Mouse (Mus musculus) midbrain, embryonic 12.5 days (tissue): ENCODE measurements around the gene Mylk3. TPM values are rescaled to one million over a fixed set of nuclear protein-coding genes. Genes with fewer than 3 reads are reported as not detected.

Experiments
- ATAC-seq: fragments of 200-750 bp; cut with Nextera tagmentation; 2 replicates; pipeline ENCODE4 v1.8.0; 2017; ENCODE audit warnings: low read depth, moderate TSS enrichment, moderate library complexity; ENCODE audit not compliant: low FRiP score
- H3K27ac ChIP-seq: fragments of 300-500 bp; sonication (generic); replicated peaks from 2 replicates; pipeline ENCODE4 v1.5.1; 2016; ENCODE audit warnings: mild to moderate bottlenecking
- H3K27me3 ChIP-seq: fragments of 300-500 bp; sonication (generic); 2 replicates; pipeline ENCODE4 v1.6.1; 2016; ENCODE audit warnings: mild to moderate bottlenecking
- H3K36me3 ChIP-seq: fragments of 300-500 bp; sonication (generic); 2 replicates; pipeline ENCODE4 v1.6.1; 2016
- H3K4me1 ChIP-seq: fragments of 300-500 bp; sonication (generic); 2 replicates; pipeline ENCODE4 v1.6.1; 2016
- H3K4me2 ChIP-seq: fragments of 300-500 bp; sonication (generic); replicated peaks from 2 replicates; pipeline ENCODE4 v1.6.1; 2016; ENCODE audit warnings: mild to moderate bottlenecking, moderate library complexity
- H3K4me3 ChIP-seq: fragments of 300-500 bp; sonication (generic); 2 replicates; pipeline ENCODE4 v1.5.1; 2016; ENCODE audit warnings: mild to moderate bottlenecking
- H3K9ac ChIP-seq: fragments of 300-500 bp; sonication (generic); replicated peaks from 2 replicates; pipeline ENCODE4 v1.6.1; 2016; ENCODE audit warnings: mild to moderate bottlenecking, moderate library complexity
- H3K9me3 ChIP-seq: fragments of 300-500 bp; sonication (generic); 2 replicates; pipeline ENCODE4 v1.6.1; 2016; ENCODE audit warnings: mild to moderate bottlenecking
- WGBS: fragments of 180-500 bp; shearing (Covaris S2); methylation state at CpG from one replicate; pipeline ENCODE4 v1.1.7; 2016; 5-methylcytosine and 5-hydroxymethylcytosine counted together
- polyA plus RNA-seq: library from polyadenylated mRNA; unstranded; fragments of >200 nt; fragmentation: Nextera tagmentation; extraction: Ambion mirVana; gene quantifications from 2 replicates; pipeline ENCODE4 v1.2.1, GENCODE M21; 2016

Mylk3 gene
- polyA plus RNA-seq, 1 experiment from 2014 or later, result 1.4 TPM

DNA sequence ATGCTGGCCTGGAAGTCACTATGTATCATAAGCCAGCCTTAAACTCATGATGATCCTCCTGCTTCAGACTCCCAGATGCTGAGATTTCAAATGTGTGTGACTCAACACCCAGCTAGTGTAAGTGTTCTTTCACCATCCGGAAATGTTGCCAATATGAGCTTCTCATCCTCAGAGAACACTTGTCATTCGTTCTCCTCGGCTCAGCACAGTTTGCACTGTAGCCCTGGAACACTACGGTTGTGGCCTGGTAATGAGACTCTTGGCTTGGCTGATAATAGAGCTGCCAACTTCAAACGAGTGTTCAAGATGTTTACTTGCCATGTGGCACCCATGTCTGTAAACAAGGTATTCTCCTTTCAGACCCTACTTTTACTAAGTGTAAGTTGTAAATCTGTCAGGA, 82.6 kb downstream of the Mylk3 start:
- no peak for ATAC-seq
- Histone ChIP-seq H3K27ac (no peak overlapping the region), H3K36me3 (peaks cover 56% of the 10 kb centered on the region), H3K9ac (no peak overlapping the region), H3K4me2 (no peak overlapping the region), H3K4me3 (no peak overlapping the region), H3K9me3 (no peaks in the 10 kb centered on the region), H3K27me3 (no peaks in the 10 kb centered on the region), H3K4me1 (peaks cover 17% of the 10 kb centered on the region)
- 92% methylated on average over 5 of the region's 5 CpGs for WGBS

DNA sequence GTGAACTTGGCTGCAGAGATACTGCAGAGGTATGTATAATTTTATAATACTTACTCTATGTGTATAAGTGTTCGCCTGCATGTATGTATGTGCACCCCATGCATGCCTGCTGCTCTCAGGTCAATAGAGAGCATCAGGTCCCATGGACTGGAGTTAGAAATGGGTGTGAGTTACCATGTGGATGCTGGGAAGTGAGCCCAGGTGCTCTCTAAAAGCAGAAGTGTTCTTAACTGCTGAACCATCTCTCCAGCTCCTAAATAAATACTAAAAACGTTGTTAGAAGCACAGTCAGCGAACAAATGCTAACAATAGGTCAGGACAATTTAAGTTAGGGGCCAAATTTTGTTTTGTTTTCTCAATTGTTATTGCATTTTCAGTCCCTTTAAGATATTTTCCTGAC, 83.2 kb downstream of the Mylk3 start:
- Histone ChIP-seq H3K27me3 (no peaks in the 10 kb centered on the region), H3K4me1 (peaks cover 23% of the 10 kb centered on the region), H3K27ac (no peak overlapping the region), H3K9me3 (no peaks in the 10 kb centered on the region), H3K4me3 (no peak overlapping the region), H3K4me2 (no peak overlapping the region), H3K36me3 (peaks cover 50% of the 10 kb centered on the region), H3K9ac (no peak overlapping the region)
- ATAC-seq, result no peak
- WGBS, result 87% methylated on average over 3 of the region's 3 CpGs

- no peak for ATAC-seq
- Histone ChIP-seq H3K9me3 (no peaks in the 10 kb centered on the region), H3K27me3 (no peaks in the 10 kb centered on the region), H3K4me1 (peaks cover 31% of the 10 kb centered on the region), H3K27ac (no peak overlapping the region), H3K36me3 (peaks cover 41% of the 10 kb centered on the region), H3K4me2 (no peak overlapping the region), H3K9ac (no peak overlapping the region), H3K4me3 (no peak overlapping the region)
- 50% methylated on average over 1 of the region's 1 CpGs for WGBS
Measured at GRCm38 (mm10) chr8:85301941-85302340, 84.2 kb downstream of the Mylk3 start.

GRCm38 (mm10) chr8:85299434-85300077, 86.6 kb downstream of the Mylk3 start, which contains the start of the genes Orc6 and Vps35:
Orc6 (plus strand) TSS chr8:85299632.
Vps35 (minus strand) TSS chr8:85299802.
- H3K4me3 ChIP-seq, result peak within 1 kb of the TSS; percentile 95
- ATAC-seq, result peak; percentile 98
- H3K4me2 ChIP-seq, result peak within 1 kb of the TSS; percentile 81
- H3K36me3 ChIP-seq, result peaks cover 19% of the 10 kb centered on the region
- H3K27me3 ChIP-seq, result no peaks in the 10 kb centered on the region
- H3K9ac ChIP-seq, result peak within 1 kb of the TSS; percentile 92
- WGBS, result under 1% methylated on average over 63 of the region's 63 CpGs
- peaks cover 31% of the 10 kb centered on the region for H3K4me1 ChIP-seq
- no peaks in the 10 kb centered on the region for H3K9me3 ChIP-seq
- peak within 1 kb of the TSS; percentile 97 for H3K27ac ChIP-seq

DNA sequence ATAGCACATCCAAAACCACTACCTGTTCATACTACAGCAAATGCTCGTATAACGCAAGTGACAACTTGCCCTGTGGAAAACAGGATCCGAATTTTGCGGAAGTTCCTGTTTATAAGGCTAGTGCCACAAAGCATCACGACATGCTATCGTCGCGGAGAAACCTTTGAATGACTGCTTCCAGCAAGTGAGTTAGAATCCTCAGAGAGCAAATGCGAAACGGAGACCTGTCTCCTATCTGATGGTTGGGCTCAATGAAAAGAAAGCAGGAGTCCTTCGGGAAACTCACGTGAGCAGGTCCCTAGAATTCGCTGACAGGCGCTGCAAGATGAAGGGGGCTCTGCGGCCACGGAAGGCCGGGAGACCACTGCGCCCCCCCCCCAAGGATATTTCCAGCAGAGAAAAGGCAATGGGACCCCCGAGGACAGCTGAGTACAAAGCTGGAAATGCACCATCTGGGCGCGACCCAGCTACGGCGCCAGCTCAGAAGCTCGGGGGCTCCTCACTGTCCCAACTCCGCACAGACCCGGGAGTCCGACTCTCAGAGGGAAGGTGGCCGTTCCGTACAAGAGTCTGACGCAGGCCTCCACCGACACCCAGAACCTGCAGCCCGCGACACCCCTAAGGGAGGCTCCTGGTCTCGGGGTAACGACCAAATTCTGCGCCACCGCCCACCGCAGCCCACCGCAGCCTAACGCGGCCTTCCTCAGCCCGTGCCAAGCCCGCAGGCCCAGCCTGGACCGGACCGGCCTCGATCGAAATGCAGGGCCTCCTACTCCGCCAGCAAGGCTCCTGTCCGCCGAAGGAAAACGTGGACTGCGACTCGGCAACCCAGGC, 87.3 kb downstream of the Mylk3 start:
- WGBS, result 1% methylated on average over 53 of the region's 53 CpGs
- H3K27me3 ChIP-seq, result no peaks in the 10 kb centered on the region
- ATAC-seq, result peak; percentile 55

DNA sequence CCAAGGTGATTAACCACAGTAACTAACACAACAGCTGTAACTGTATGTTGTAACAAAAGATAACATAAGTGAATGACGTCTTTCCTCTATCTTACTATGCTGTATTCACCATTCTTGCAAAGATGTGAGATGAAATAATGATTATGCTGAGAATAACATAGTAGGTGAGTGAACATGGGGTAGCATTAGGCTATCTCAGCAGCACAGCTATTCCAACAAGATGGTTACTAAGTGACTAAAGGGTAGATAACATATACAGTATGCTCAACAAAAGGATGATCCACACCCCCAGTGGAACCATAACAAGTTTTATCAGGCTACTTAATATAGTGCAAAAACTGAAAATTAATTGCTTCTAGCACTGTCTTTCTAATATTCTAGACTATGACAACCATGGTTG, 99.3 kb downstream of the Mylk3 start:
- Histone ChIP-seq H3K4me2 (no peak overlapping the region), H3K4me1 (no peaks in the 10 kb centered on the region), H3K27ac (no peak overlapping the region), H3K27me3 (no peaks in the 10 kb centered on the region), H3K36me3 (peaks cover 56% of the 10 kb centered on the region), H3K4me3 (no peak overlapping the region), H3K9me3 (no peaks in the 10 kb centered on the region), H3K9ac (no peak overlapping the region)
- 93% methylated on average over 1 of the region's 1 CpGs for WGBS
- no peak for ATAC-seq

More for the DNA sequence above, 87.3 kb downstream of the Mylk3 start:
- Histone ChIP-seq H3K4me3 (peak overlapping the region; percentile 95), H3K4me2 (peak overlapping the region; percentile 81), H3K4me1 (peaks cover 31% of the 10 kb centered on the region), H3K36me3 (peaks cover 18% of the 10 kb centered on the region), H3K9ac (peak overlapping the region; percentile 92), H3K9me3 (no peaks in the 10 kb centered on the region), H3K27ac (peak overlapping the region; percentile 97)

Other genes starting within 250 kb of the Mylk3 start
- not detected in 2 replicates for gene Cks1brt, start 234.4 kb downstream of the Mylk3 start, polyA plus RNA-seq
- not detected in 2 replicates for gene Olfr371, start 160.4 kb downstream of the Mylk3 start, polyA plus RNA-seq
- 98.4 and 98.9 TPM in 2 replicates for gene Orc6, start 86.7 kb downstream of the Mylk3 start, polyA plus RNA-seq
- 171 and 180 TPM in 2 replicates for gene Vps35, start 86.5 kb downstream of the Mylk3 start, polyA plus RNA-seq
- gene 4921524J17Rik, start 46.5 kb upstream of the Mylk3 start, polyA plus RNA-seq, result 36.7 and 43.9 TPM in 2 replicates
- 30.3 and 32.4 TPM in 2 replicates for gene Gpt2, start 106.2 kb upstream of the Mylk3 start, polyA plus RNA-seq
- gene Dnaja2, start 169.0 kb upstream of the Mylk3 start, polyA plus RNA-seq, result 160 and 164 TPM in 2 replicates